Mouse (Mus musculus): Measurements from ENCODE around the gene Olfr1368.

Gene Olfr1368

GRCm38 (mm10) chr13:21145767-21146166 is at the start of gene Olfr1368:
Gene Olfr1368 (minus strand): TSS chr13:21145867.
- no peak for DNase-seq (ENCODE audit: low spot score)

DNA sequence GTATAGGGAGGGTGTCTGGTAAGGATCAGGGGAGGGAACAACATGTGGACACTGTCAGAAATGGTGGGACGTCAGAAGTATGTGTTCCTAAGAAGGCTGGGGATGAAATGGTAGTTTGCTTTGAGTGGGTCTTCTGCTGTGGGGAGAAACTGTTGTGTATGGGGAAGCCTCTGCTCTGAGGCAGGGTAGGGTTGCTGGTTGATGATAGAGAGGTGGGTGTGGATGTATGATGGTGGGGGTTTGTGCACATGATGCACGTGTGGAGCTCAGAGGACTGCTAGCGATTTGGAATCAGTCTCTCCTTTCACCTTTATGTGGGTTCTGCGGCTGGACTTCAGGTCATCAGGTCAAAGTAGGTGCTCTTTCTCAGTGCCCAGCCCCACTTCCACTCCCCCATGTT is 39.9 kb upstream of the Olfr1368 start:
- DNase-seq (ENCODE audit: low spot score): no peak

GRCm38 (mm10) chr13:21183661-21184060 is 38.0 kb upstream of the Olfr1368 start:
- no peak for DNase-seq (ENCODE audit: low spot score)

- DNase-seq (ENCODE audit: low spot score): no peak
Measured at GRCm38 (mm10) chr13:21183066-21183465, 37.4 kb upstream of the Olfr1368 start.

DNA sequence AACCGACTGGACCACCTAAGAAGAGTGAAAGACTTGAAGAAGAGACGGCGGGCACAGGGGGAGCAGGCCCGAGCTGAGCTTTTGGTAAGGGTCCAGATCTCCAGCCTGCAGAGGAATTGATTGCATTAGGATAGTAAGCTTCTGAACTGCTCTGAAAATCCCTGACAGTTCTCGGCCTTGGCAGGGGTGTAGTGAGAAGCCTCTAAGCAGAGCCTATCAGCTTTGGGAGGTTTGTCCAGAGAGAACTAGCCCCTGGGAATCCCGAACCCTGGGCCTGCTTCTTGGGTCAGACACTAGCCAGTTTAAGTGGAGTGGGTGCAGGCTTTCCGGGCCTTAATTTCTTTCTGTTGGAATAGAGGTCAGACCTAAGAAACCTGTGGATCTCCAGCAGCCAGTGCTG is 36.3 kb upstream of the Olfr1368 start:
- DNase-seq (ENCODE audit: low spot score): no peak

GRCm38 (mm10) chr13:21180551-21181530 is 35.2 kb upstream of the Olfr1368 start:
- peak; percentile 51 for DNase-seq (ENCODE audit: low spot score)

DNA sequence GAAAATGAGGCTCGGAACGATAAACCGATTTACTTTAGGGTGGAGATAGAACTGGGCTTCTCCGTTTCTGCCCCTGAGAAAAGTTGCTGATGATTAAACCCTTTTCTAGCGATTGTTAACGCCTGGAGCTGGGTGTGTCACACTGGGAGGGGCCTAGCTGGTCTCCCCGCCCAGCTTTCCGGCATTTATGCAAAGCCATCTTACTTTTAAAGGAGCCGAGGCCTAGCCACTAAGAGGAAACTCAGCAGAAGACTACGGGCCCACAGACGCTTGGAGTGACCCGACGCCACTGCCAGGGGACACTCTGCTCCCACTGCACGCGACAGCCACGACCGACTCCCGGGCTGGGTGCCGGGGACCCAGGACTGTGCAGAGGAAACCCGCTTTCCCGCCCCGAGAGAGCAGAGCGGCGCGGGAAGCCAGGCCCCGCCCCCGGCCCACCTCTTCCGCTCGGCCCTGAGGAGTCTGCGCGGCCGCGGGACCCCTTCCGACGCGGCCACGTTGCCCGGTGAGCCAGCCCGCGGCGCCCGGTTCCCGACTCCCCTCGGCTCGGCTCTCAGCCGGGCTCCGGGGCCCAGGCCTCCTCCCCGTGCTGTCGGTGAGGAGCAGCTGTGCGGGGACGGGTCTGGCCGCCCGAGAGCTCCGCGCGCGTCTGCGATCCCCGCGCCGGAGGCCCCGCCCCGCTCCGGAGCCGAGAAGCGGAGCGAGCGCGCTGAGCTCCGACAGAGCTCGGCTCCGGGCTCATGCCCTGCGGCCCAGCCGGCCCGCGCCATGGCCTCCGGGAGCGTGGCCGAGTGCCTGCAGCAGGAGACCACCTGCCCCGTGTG is 34.3 kb upstream of the Olfr1368 start:
- DNase-seq (ENCODE audit: low spot score): peak; percentile 84

- DNase-seq (ENCODE audit: low spot score): no peak
Measured at GRCm38 (mm10) chr13:21179367-21179723, 33.7 kb upstream of the Olfr1368 start, which contains the start of gene Trim27. Gene Trim27 (plus strand): TSS chr13:21179445.

- DNase-seq (ENCODE audit: low spot score): no peak
Measured at GRCm38 (mm10) chr13:21178364-21178763, 32.7 kb upstream of the Olfr1368 start.

- DNase-seq (ENCODE audit: low spot score): no peak
Measured at GRCm38 (mm10) chr13:21177657-21178056, 32.0 kb upstream of the Olfr1368 start.

- DNase-seq (ENCODE audit: low spot score): no peak
Measured at GRCm38 (mm10) chr13:21176733-21177132, 31.1 kb upstream of the Olfr1368 start.

DNA sequence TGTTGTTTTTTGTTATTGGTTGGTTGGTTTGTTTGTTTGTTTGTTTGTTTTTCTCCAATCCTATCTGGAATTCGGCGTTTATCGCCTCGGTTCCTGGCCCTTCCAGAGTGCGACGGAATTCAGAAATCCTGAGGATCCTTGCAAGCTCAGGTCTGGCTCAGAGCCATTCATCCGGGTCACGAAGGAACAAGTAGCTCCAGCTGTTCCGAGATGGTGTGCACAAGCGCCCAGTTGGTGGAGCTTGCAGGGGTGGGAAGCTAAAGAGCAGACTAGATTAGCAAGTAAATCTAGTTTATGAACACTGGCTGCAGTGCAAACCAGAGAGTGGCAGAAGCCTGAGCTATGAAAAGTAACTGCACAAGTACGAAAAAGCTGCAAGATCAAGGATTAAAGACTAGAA is 27.4 kb upstream of the Olfr1368 start:
- peak; percentile 82 for DNase-seq (ENCODE audit: low spot score)

GRCm38 (mm10) chr13:21172241-21173027 is 26.8 kb upstream of the Olfr1368 start:
- DNase-seq (ENCODE audit: low spot score): peak; percentile 49

- no peak for DNase-seq (ENCODE audit: low spot score)
Measured at GRCm38 (mm10) chr13:21171600-21172150, 26.0 kb upstream of the Olfr1368 start.

- no peak for DNase-seq (ENCODE audit: low spot score)
Measured at GRCm38 (mm10) chr13:21171156-21171530, 25.5 kb upstream of the Olfr1368 start.

DNA sequence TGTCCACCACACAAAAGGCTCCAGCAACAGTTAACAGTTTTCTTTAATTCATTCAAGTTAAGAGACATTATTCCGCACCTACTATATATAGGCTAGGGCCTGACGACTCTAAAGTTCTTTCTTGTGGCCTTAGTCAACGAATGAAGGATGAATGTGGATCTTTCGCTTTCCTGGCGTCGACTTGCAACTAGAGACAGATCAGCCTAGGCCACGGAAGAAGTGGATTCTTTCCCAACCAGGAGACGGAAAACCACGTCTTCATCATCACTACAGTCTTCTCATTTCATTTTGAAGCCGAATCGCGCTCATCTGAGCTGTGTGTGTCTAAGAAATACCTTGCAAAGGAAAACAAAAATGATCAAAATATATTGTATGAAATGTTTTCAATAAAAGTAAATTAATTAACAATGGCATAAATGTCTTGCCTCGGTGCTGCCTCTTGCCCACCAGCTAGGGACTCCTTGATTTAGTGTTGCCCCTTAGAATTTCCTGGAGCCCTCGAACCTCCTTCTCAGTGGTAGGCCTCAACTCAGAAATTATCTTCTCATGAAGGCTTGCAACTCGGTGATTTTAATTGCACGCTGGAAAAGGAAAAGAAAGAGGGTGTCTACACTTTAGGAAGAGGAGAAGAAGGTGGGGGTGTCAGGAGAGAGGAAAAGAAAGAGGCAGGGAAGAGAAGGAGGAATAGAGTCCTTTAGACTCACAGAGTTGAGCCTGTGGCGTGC is 24.9 kb upstream of the Olfr1368 start:
- no peak for DNase-seq (ENCODE audit: low spot score)

DNA sequence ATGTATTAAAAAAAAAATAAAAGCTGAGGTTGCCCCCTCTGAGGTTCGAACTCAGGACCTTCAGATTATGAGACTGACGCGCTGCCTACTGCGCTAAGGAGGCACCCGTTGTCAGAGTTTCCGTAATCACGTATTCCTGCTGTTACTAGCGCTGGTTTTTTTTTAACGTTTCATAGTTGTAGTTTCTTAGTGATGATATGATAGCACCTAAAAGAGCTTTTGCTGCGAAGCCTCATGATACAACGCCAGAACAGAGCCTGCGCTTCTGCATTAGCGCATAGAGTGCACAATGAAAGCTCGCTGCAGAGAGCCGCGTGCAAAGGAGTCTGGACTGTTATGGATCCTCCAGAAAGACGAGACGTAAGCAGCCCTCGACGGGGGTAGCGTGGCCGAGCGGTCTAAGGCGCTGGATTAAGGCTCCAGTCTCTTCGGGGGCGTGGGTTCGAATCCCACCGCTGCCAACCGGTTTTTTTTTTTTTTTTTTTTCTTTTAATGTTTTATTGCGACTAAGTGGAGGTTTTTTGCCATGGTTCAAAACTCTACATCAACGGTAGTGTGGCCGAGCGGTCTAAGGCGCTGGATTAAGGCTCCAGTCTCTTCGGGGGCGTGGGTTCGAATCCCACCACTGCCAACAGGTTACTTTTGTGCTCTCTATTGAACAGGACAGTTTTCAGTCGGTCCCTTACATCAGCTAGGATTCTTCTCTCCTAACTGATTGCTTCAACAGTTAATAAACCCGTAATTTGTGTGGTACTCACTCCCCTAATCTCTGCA is 24.2 kb upstream of the Olfr1368 start:
- peak; percentile 75 for DNase-seq (ENCODE audit: low spot score)

DNA sequence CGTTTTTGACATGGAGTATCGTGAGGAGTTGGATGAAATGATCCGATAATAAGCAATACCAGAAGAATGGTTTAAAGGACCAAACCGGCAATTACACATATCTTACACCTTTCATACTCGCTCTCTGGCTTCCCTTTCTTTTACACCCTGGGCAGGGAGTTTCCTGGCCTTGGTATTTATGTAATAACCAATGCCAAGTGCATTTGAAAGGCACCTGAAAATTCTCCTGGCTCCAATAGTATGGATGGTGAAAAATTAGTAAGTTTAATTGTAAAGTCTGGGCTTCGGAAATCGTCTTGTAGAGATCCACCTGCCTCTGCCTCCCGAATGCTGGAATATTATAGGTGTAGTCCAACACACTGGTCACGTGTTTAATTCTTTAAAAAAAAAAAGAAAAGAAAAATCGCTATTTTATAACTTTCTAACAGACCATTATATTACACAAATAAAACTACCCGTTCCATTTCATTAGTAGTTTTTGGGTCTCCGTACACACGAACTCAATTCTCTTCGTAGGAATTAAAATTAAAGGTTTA is 23.5 kb upstream of the Olfr1368 start:
- no peak for DNase-seq (ENCODE audit: low spot score)

GRCm38 (mm10) chr13:21168371-21169011 is 22.8 kb upstream of the Olfr1368 start:
- no peak for DNase-seq (ENCODE audit: low spot score)
